Mouse (Mus musculus) E14TG2a.4 (cell line): ENCODE measurements around the gene Desi1.

Experiments
- CTCF ChIP-seq: conservative IDR thresholded peaks from 2 replicates; pipeline ENCODE4 v1.5.1; 2014; ENCODE audit warnings: low read length
- NANOG ChIP-seq: IDR thresholded peaks from 2 replicates; pipeline ENCODE4 v1.6.1; 2014; ENCODE audit warnings: borderline replicate concordance, low read length, mixed read lengths
- POU5F1 ChIP-seq: IDR thresholded peaks from 2 replicates; pipeline ENCODE4 v1.6.1; 2014; ENCODE audit warnings: low read length, borderline replicate concordance

DNA sequence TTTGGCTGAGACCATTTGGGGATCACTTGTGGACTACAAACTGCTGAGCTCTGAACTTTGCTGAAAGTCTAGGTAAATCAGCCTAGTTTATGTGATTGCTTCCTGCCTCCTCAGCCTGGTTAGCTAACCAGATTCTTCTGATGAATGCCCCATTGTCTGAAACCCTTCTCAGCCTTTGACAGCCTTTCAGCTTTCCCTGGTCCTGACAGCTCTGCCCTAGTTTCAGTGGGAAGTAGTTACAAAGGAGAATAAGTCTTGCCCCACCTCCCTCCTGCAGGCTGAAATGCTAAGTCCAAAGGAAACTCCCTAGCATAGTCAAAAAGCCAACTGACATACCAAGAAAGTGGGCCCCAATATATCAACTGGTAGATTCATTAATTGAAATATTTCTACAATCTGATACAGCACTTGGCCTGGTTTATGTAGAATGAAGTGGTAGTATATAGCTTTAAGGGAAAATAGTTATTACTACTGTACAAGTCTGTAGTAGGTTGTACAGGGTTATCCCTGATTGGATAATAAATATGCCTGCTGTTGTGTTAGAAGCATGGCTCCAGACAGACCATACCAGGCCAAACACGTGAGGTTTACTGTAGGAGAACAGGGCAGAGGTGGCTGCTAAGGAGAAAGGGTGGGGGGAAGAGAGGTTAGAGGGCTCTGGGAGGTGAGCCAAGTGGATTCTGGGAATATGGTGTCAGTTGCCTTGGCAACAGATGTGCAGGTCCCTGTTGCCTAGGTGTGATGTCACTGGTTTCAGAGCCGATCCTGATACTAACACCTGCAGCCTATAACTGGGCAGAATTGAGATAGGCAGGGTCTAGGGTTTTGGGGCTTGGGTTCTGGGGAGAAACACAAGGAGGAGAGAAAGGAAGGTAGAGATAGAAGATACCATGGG lies 48.1 kb downstream of the Desi1 start:
- no peak for TF ChIP-seq CTCF
- no peak for TF ChIP-seq NANOG
- no peak for TF ChIP-seq POU5F1
